Mouse (Mus musculus) ovary, postnatal 36 days (tissue): Measurements from ENCODE around the gene Egfl7.
A peak's percentile ranks its signal among the peaks of the same experiment; 100 is the strongest.

ENCODE experiments used
- DNase-seq: peaks from one replicate; pipeline ENCODE4 v3.0.0; 2022; ENCODE audit warnings: low spot score, mixed read lengths

Egfl7 gene

GRCm38 (mm10) chr2:26639838-26640830, 60.3 kb downstream of the Egfl7 start:
- peak; percentile 96 for DNase-seq

DNA sequence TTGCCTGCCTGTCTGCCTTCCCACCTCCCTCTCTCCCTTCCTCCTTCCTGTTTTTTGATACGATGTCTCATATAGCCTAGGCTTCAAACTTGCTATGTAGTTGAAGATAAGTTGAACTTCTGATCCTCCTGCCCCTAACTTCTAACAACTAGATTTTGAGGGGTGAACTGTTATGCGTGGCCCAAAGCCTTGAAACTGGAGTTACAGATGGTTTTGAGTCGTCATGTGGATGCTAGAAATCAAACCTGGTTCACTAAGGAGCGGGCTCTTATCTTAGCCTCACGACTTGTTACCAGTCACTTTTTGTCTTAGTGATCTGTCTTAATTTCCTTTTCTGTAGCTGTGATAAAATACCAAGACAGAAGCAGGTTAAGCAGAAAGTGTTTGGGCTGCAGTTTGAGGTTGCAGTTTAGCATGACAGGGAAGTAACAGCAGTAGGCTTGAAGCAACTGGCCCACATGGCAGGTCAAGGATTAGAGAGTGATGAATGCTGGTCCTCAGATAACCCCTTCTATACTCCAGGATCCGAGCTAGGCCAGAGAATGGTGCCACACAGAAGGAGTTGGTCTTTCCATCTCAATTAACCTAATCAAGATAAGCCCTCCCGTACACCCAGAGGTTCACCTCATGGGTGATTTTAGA, 61.3 kb downstream of the Egfl7 start:
- DNase-seq, result no peak
